Mouse (Mus musculus) E14TG2a.4 (cell line): ENCODE data around the gene Cnga3.

ENCODE experiments used
- H3K27me3 ChIP-seq: 2 replicates; pipeline ENCODE4 v1.6.1; 2014; ENCODE audit warnings: low read length, control low read depth; ENCODE audit not compliant: insufficient read depth
- H3K36me3 ChIP-seq: 2 replicates; pipeline ENCODE4 v1.6.1; 2014; ENCODE audit warnings: low read length, control low read depth; ENCODE audit not compliant: insufficient read depth
- H3K4me1 ChIP-seq: replicated peaks from 2 replicates; pipeline ENCODE4 v1.6.1; 2014; ENCODE audit warnings: low read depth, low read length, control low read depth
- H3K4me3 ChIP-seq: replicated peaks from 2 replicates; pipeline ENCODE4 v1.5.1; 2014; ENCODE audit warnings: mild to moderate bottlenecking, low read length
- H3K9me3 ChIP-seq: 2 replicates; pipeline ENCODE4 v1.6.1; 2014; ENCODE audit warnings: low read length, control low read depth
- CTCF ChIP-seq: conservative IDR thresholded peaks from 2 replicates; pipeline ENCODE4 v1.5.1; 2014; ENCODE audit warnings: low read length
- NANOG ChIP-seq: IDR thresholded peaks from 2 replicates; pipeline ENCODE4 v1.6.1; 2014; ENCODE audit warnings: borderline replicate concordance, low read length, mixed read lengths
- POU5F1 ChIP-seq: IDR thresholded peaks from 2 replicates; pipeline ENCODE4 v1.6.1; 2014; ENCODE audit warnings: low read length, borderline replicate concordance

The Cnga3 gene

DNA sequence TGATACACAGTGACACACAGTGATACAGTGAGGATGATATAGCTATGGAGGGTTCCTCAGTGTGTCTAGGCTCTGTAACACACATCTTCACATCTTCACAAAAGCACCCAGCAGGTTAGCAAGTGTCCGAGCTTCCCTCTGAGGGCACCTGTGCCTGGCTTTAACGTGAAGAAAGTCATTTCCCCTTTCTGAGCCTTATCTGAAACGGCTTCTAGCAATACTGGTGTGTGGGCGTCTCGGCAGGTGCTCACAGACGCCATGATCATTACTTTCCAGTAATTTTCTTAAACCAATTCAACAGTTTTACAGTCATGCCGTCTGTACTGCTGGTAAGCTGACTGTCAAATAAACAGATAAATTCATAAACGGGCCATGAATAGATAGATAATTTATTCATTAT is 28.0 kb downstream of the Cnga3 start:
- H3K4me3 ChIP-seq: no peak overlapping the region
- H3K9me3 ChIP-seq: peaks cover 10% of the 10 kb centered on the region
- H3K4me1 ChIP-seq: peaks cover 18% of the 10 kb centered on the region; the same call in 1 of the 2 replicates
- H3K27me3 ChIP-seq: no peaks in the 10 kb centered on the region; the same call in 1 of the 2 replicates
- no peaks in the 10 kb centered on the region for H3K36me3 ChIP-seq
- TF ChIP-seq POU5F1 (no peak), CTCF (no peak), NANOG (no peak)

DNA sequence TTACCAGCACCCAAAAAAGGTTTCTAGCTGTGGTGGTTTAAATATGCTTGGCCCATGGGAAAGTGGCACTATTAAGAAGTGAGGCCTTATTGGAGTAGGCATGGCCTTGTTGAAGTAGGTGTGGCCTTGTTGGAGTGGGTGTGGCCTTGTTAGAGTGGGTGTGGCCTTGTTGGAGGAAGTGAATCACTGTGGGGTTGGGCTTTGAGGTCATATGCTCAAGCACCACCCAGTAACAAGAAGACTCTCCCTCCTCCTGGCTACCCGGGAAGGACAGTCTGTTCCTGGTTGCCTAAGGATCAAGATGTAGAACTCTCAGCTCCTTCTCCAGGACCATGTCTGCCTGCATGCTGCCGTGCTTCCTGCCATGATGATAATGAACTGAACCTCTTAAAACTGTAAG is 32.2 kb downstream of the Cnga3 start:
- Histone ChIP-seq H3K27me3 (no peaks in the 10 kb centered on the region; the same call in none of the 2 replicates), H3K4me1 (peaks cover 31% of the 10 kb centered on the region), H3K9me3 (no peaks in the 10 kb centered on the region), H3K4me3 (0 out of 2 replicates have a peak overlapping the region, but pooled peaks have one; percentile 27), H3K36me3 (no peaks in the 10 kb centered on the region)
- no peak for TF ChIP-seq CTCF
- no peak for TF ChIP-seq NANOG
- TF ChIP-seq POU5F1: no peak

DNA sequence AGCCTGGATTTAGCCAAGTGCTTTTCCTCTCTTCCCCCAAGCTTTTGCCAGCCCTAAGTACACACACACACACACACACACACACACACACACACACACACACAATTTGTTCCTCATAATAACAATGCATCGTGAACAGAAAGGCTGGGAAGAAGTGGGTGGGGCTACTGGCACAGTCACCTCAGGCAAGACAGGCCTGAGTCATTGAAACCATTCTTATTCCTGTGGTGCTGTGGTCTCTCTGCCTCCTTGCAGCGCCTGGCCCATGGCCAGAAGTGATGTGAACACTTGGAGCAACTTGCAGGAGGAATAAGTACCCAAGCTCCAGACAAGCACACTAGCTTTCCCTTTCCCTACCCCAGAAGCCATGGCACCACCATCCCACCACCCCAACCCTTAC is 34.2 kb downstream of the Cnga3 start:
- Histone ChIP-seq H3K9me3 (peaks cover 3% of the 10 kb centered on the region; the same call in 1 of the 2 replicates), H3K4me1 (peaks cover 34% of the 10 kb centered on the region), H3K36me3 (no peaks in the 10 kb centered on the region), H3K27me3 (no peaks in the 10 kb centered on the region; the same call in none of the 2 replicates), H3K4me3 (no peak overlapping the region)
- no peak for TF ChIP-seq POU5F1
- no peak for TF ChIP-seq CTCF
- TF ChIP-seq NANOG: no peak

DNA sequence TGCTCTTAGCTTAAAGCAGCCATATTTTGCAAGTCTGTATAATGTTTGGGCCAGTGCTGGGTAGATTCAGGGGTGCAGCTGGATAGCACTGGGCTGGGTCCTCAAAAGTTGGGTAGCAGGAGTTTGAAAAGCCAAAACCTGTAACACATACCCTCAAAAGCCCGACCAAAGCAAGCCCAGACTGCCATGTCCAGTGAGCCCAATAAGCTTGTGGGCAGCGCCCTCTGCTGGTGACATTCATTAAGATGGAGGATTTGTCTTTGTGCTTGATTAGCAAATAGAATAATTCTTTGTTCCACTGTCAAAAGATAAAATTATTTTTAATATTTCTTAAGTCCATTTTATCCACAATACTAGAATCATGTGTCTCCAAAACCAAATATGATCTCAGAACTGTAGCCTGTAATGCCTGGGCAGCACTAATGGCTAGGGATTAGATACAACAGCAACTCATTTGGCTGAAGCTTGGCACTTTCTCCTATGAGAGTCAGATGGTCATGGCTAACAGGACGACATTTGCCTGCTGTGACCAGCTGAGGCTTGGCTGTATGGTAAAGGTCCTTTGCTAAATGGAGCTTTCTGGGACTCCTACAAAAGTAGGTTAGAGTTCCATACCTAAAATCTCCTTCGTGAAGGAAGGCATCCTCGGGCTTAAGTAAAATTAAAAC is 36.5 kb downstream of the Cnga3 start:
- Histone ChIP-seq H3K4me3 (no peak overlapping the region), H3K27me3 (no peaks in the 10 kb centered on the region; the same call in 1 of the 2 replicates), H3K36me3 (no peaks in the 10 kb centered on the region), H3K9me3 (peaks cover 3% of the 10 kb centered on the region; the same call in 1 of the 2 replicates), H3K4me1 (peaks cover 32% of the 10 kb centered on the region)
- TF ChIP-seq POU5F1 (no peak), NANOG (no peak), CTCF (peak; percentile 63)

DNA sequence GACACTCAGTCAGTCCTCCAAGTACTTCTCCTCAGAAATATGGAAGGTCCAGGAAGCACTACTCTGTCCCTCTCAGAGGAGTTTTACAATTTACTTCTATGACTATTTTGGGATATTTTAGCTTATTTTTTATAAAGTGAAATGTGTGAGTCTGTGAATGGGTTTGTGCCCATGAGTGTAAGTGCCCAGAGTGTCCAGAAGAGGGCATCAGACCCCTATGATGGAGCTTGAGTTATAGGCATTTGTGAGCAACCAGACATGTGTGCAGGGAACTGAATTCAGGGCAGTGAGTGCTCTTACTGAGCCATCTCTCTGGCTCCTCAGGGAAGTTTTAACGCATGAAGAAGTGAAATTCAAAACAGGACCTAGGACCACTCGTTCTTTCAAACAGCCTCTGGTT is 44.2 kb downstream of the Cnga3 start:
- Histone ChIP-seq H3K36me3 (no peaks in the 10 kb centered on the region), H3K9me3 (no peaks in the 10 kb centered on the region), H3K4me1 (peaks cover 13% of the 10 kb centered on the region), H3K27me3 (peaks cover 5% of the 10 kb centered on the region; the same call in 1 of the 2 replicates), H3K4me3 (no peak overlapping the region)
- no peak for TF ChIP-seq NANOG
- TF ChIP-seq POU5F1: no peak
- TF ChIP-seq CTCF: peak; percentile 81

DNA sequence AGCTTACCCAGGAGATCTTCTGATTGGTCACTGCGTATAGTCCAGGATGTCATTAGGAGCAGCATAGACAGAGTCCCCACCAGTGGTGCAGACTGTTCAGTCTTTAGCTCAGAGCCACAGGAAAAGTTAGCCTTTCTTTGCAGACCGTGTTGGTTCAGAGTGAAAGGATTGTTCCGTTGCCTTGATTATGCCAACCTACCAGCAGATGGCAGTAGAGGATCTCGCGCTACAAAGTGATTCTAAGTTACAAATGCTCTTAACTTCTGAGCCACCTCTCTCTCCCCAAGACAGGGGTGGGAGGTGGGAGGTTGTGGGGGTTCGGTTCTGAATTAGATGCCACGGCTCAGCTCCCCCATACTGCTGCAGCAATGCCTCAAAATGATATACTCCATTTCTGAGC is 58.2 kb downstream of the Cnga3 start:
- no peak for TF ChIP-seq NANOG
- peak; percentile 78 for TF ChIP-seq CTCF
- H3K27me3 ChIP-seq: no peaks in the 10 kb centered on the region
- peaks cover 9% of the 10 kb centered on the region for H3K9me3 ChIP-seq
- no peaks in the 10 kb centered on the region for H3K4me1 ChIP-seq
- H3K4me3 ChIP-seq: no peak overlapping the region
- H3K36me3 ChIP-seq: no peaks in the 10 kb centered on the region

DNA sequence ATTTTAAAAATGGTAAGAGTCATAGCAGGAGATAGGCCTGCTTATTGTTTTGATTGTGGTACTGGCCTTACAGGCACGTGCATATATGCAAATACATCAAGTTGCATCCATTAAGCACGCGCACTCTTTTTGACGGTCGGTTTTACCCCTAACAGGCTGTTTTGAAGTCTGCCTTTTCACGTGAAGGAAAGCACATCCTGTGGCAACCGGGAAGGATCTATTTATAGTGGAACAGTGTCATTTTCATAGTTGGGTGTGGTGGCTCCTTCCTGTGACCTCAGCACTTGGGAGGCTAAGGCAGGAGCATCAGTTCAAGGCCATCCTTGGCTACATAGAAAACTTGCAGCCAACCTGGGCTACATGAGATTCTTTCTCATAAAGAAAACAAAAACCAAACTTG is 72.3 kb downstream of the Cnga3 start:
- peaks cover 27% of the 10 kb centered on the region for H3K9me3 ChIP-seq
- no peak for TF ChIP-seq POU5F1
- TF ChIP-seq NANOG: no peak
- no peak for TF ChIP-seq CTCF
- peaks cover 4% of the 10 kb centered on the region; the same call in 1 of the 2 replicates for H3K36me3 ChIP-seq
- H3K4me3 ChIP-seq: no peak overlapping the region
- H3K4me1 ChIP-seq: no peaks in the 10 kb centered on the region
- no peaks in the 10 kb centered on the region for H3K27me3 ChIP-seq

DNA sequence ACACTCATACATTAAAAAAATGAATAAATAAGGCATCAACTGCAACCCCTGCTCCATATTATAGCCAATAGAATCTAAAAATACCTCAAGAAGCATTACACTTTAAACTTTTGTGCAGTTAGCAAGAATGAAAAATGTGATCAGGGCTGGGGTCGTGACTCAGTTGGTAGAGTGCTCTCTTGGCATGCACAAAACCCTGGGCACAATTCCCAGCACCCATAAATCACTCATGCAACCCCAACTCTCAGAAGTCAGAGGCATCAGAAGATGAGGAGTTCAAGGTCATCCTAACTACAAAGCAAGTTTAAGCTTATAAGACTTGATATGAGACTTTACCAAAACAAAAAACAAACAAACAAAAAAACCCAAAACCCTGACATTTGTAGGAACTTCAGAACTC is 73.5 kb downstream of the Cnga3 start:
- peaks cover 4% of the 10 kb centered on the region; the same call in 1 of the 2 replicates for H3K36me3 ChIP-seq
- no peak overlapping the region for H3K4me3 ChIP-seq
- H3K4me1 ChIP-seq: no peaks in the 10 kb centered on the region
- H3K9me3 ChIP-seq: peaks cover 36% of the 10 kb centered on the region
- no peaks in the 10 kb centered on the region for H3K27me3 ChIP-seq
- TF ChIP-seq POU5F1 (no peak), CTCF (no peak), NANOG (no peak)
